Mouse (Mus musculus) midbrain, embryonic 16.5 days (tissue): ENCODE data around the gene Mif4gd. TPM values are rescaled to one million over a fixed set of nuclear protein-coding genes. Genes with fewer than 3 reads are reported as not detected.
A peak's percentile ranks its signal among the peaks of the same experiment; 100 is the strongest.

Source experiments
- ATAC-seq: fragments of 200-750 bp; cut with Nextera tagmentation; 2 replicates; pipeline ENCODE4 v1.8.0; 2017; ENCODE audit warnings: moderate TSS enrichment
- H3K27ac ChIP-seq: fragments of 300-500 bp; sonication (generic); 2 replicates; pipeline ENCODE4 v1.5.1; 2014; ENCODE audit warnings: mild to moderate bottlenecking, low read length, mixed read lengths
- H3K27me3 ChIP-seq: fragments of 300-500 bp; sonication (generic); 2 replicates; pipeline ENCODE4 v1.6.1; 2014; ENCODE audit warnings: low read depth, low read length, mixed read lengths; ENCODE audit not compliant: control insufficient read depth, insufficient read depth
- H3K36me3 ChIP-seq: fragments of 300-500 bp; sonication (generic); 2 replicates; pipeline ENCODE4 v1.6.1; 2014; ENCODE audit warnings: mild to moderate bottlenecking, low read length, moderate library complexity, mixed read lengths; ENCODE audit not compliant: control insufficient read depth, insufficient read depth
- H3K4me1 ChIP-seq: fragments of 300-500 bp; sonication (generic); 2 replicates; pipeline ENCODE4 v1.6.1; 2014; ENCODE audit warnings: mild to moderate bottlenecking, low read length, mixed read lengths; ENCODE audit not compliant: control insufficient read depth, insufficient read depth
- H3K4me2 ChIP-seq: fragments of 300-500 bp; sonication (generic); 2 replicates; pipeline ENCODE4 v1.6.1; 2014; ENCODE audit warnings: mild to moderate bottlenecking, low read length, mixed read lengths
- H3K4me3 ChIP-seq: fragments of 300-500 bp; sonication (generic); 2 replicates; pipeline ENCODE4 v1.5.1; 2014; ENCODE audit warnings: low read depth, mild to moderate bottlenecking, low read length, moderate library complexity, mixed read lengths
- H3K9ac ChIP-seq: fragments of 300-500 bp; sonication (generic); 2 replicates; pipeline ENCODE4 v1.6.1; 2014; ENCODE audit warnings: low read depth, low read length, mixed read lengths
- H3K9me3 ChIP-seq: fragments of 300-500 bp; sonication (generic); replicated peaks from 2 replicates; pipeline ENCODE4 v1.6.1; 2014; ENCODE audit warnings: mild to moderate bottlenecking, low read length, mixed read lengths; ENCODE audit not compliant: control insufficient read depth, poor library complexity, severe bottlenecking
- WGBS: fragments of 180-500 bp; shearing (Covaris S2); extraction: QIAGEN DNeasy Blood & Tissue Kit; methylation state at CpG from one replicate; pipeline ENCODE4 v1.1.7; 2014; 5-methylcytosine and 5-hydroxymethylcytosine counted together
- polyA plus RNA-seq: library from polyadenylated mRNA; unstranded; fragments of >200 nt; fragmentation: Nextera tagmentation; extraction: Ambion mirVana; gene quantifications from 2 replicates; pipeline ENCODE4 v1.2.1, GENCODE M21; 2015

Gene Mif4gd
- polyA plus RNA-seq, 1 experiment from 2014 or later: 12.5 TPM

GRCm38 (mm10) chr11:115609576-115609975 lies 3.2 kb downstream of the Mif4gd start:
- Histone ChIP-seq H3K36me3 (peaks cover 19% of the 10 kb centered on the region), H3K27me3 (0 out of 2 replicates have a peak, but pooled peaks cover 3% of the 10 kb centered on the region), H3K27ac (no peak overlapping the region), H3K4me3 (no peak overlapping the region), H3K4me1 (peaks cover 21% of the 10 kb centered on the region), H3K4me2 (no peak overlapping the region), H3K9ac (no peak overlapping the region), H3K9me3 (no peaks in the 10 kb centered on the region)
- no peak for ATAC-seq
- WGBS: 70% methylated on average over 3 of the region's 3 CpGs

DNA sequence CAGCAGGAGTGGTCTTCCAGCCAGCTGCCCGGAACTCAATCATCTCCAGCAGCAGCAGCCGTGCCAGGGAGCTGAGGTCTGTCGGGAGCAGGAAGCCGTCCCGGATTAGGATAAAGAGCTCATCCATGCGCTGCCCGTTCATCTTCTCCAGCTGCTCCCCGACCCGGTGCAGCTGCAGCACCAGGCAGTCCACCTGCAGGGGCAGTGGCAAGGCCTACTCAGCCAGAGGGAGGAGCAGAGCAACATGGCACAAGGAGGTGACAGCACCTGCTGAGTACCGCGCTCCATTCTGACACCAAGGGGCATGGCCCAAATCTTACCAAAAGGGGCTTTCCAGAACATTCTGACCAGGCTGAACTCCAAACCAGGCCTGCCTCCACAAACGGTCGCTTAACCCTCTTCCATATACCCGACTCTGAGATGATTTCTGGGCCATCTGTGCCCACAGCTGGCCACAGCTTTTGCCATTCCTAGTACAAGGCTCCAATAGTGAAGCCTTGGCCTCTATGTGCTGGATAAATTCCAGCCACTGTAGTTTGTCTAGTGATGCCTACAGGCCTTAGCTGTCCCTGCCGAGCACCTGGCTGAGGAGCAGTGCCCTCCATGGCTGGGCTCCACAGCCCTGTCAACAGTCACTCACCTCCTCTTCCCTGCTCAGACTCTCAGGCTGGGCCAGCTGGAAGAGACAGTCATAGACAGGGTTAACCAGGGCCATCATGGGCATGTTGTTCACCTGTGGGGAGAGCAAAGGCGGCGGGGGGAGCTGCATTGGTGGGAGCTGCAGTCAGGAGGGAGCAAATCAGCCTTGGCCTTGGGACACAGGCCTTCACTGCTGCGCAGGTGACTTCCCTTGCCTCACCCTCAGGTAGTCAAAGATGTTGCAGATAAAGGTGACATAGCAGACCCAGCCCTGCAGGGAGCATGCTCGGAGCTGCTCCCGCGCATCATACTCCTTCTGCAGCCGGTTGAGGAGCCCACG lies 4.1 kb downstream of the Mif4gd start:
- no peaks in the 10 kb centered on the region for H3K27me3 ChIP-seq
- no peak for ATAC-seq
- WGBS: 82% methylated on average over 23 of the region's 23 CpGs
- H3K27ac ChIP-seq: no peak overlapping the region
- H3K9me3 ChIP-seq: no peaks in the 10 kb centered on the region
- H3K36me3 ChIP-seq: peaks cover 19% of the 10 kb centered on the region
- no peak overlapping the region for H3K9ac ChIP-seq
- no peak overlapping the region for H3K4me2 ChIP-seq
- H3K4me3 ChIP-seq: no peak overlapping the region
- peaks cover 22% of the 10 kb centered on the region for H3K4me1 ChIP-seq

DNA sequence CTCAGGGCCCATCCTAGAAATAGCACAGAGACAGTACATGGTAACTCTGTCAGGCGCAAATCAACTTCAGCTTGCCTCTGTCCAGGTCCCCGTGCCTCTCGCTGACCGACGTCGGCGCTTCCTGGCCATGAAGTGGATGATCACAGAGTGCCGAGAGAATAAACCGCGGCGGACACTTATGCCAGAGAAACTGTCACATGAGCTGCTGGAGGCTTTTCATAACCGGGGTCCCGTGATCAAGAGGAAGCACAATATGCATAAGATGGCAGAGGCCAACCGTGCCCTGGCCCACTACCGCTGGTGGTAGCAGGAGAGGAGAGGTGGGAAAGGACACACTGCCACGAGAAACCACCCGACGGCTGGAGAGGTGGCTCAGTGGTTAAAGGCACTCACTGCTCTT lies 6.0 kb downstream of the Mif4gd start:
- no peaks in the 10 kb centered on the region for H3K27me3 ChIP-seq
- H3K4me1 ChIP-seq: peaks cover 24% of the 10 kb centered on the region
- H3K9me3 ChIP-seq: no peaks in the 10 kb centered on the region
- 95% methylated on average over 18 of the region's 18 CpGs for WGBS
- no peak overlapping the region for H3K9ac ChIP-seq
- no peak overlapping the region for H3K4me3 ChIP-seq
- no peak for ATAC-seq
- H3K36me3 ChIP-seq: peaks cover 19% of the 10 kb centered on the region
- no peak overlapping the region for H3K4me2 ChIP-seq
- no peak overlapping the region for H3K27ac ChIP-seq

DNA sequence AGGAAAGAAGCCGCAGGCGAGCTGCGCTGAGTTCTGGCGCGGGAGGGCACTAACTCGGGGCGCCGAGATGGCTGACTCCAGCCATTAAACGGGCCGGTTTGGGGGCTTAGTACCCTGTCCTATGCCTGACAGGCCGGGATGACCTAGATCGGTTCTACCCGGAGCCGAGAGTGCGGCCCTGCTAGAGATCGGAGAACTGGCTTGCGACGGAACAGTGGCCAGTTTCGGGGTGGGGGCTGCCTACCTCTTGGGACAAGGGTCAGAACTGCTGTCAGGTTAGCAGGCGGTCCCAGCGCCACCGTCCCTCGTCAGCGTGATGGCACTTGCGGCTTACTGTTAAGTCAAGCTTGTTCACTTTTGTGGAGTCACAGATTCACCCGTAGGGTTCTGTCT lies 8.5 kb downstream of the Mif4gd start:
- H3K9ac ChIP-seq: peak overlapping the region; percentile 98
- 0% methylated on average over 26 of the region's 26 CpGs for WGBS
- peaks cover 26% of the 10 kb centered on the region for H3K4me1 ChIP-seq
- no peaks in the 10 kb centered on the region for H3K9me3 ChIP-seq
- peak overlapping the region; percentile 99 for H3K4me3 ChIP-seq
- H3K4me2 ChIP-seq: peak overlapping the region; percentile 97
- no peaks in the 10 kb centered on the region for H3K27me3 ChIP-seq
- peak overlapping the region; percentile 96 for H3K27ac ChIP-seq
- ATAC-seq: peak; percentile 46; the same call in 1 of the 2 replicates
- peaks cover 18% of the 10 kb centered on the region for H3K36me3 ChIP-seq

GRCm38 (mm10) chr11:115603476-115604303 lies 9.1 kb downstream of the Mif4gd start, which contains the start of the genes Mrps7 and Gga3:
Mrps7 (plus strand) TSS chr11:115603925.
Gga3 (minus strand) TSS chr11:115604051.
- peaks cover 12% of the 10 kb centered on the region for H3K36me3 ChIP-seq
- H3K9me3 ChIP-seq: no peaks in the 10 kb centered on the region
- H3K4me1 ChIP-seq: peaks cover 26% of the 10 kb centered on the region
- H3K4me3 ChIP-seq: peak within 1 kb of the TSS; percentile 99
- peak within 1 kb of the TSS; percentile 97 for H3K4me2 ChIP-seq
- peak within 1 kb of the TSS; percentile 98 for H3K9ac ChIP-seq
- H3K27me3 ChIP-seq: no peaks in the 10 kb centered on the region
- WGBS: under 1% methylated on average over 81 of the region's 93 CpGs
- peak; percentile 96 for ATAC-seq
- peak within 1 kb of the TSS; percentile 96 for H3K27ac ChIP-seq

GRCm38 (mm10) chr11:115603128-115603475 lies 9.7 kb downstream of the Mif4gd start:
- no peak for ATAC-seq
- Histone ChIP-seq H3K4me2 (peak overlapping the region; percentile 84), H3K4me3 (peak overlapping the region; percentile 99), H3K9me3 (no peaks in the 10 kb centered on the region), H3K27me3 (no peaks in the 10 kb centered on the region), H3K27ac (peak overlapping the region; percentile 96), H3K36me3 (peaks cover 12% of the 10 kb centered on the region), H3K9ac (peak overlapping the region; percentile 98), H3K4me1 (peaks cover 26% of the 10 kb centered on the region)
- WGBS: 5% methylated on average over 15 of the region's 15 CpGs

- Histone ChIP-seq H3K9me3 (no peaks in the 10 kb centered on the region), H3K27me3 (no peaks in the 10 kb centered on the region), H3K4me3 (no peak overlapping the region), H3K27ac (no peak overlapping the region), H3K4me2 (no peak overlapping the region), H3K9ac (no peak overlapping the region), H3K36me3 (peaks cover 6% of the 10 kb centered on the region), H3K4me1 (peaks cover 26% of the 10 kb centered on the region)
- no peak for ATAC-seq
- 95% methylated on average over 4 of the region's 4 CpGs for WGBS
These were observed 11.6 kb downstream of the Mif4gd start for GRCm38 (mm10) chr11:115601174-115601573.

DNA sequence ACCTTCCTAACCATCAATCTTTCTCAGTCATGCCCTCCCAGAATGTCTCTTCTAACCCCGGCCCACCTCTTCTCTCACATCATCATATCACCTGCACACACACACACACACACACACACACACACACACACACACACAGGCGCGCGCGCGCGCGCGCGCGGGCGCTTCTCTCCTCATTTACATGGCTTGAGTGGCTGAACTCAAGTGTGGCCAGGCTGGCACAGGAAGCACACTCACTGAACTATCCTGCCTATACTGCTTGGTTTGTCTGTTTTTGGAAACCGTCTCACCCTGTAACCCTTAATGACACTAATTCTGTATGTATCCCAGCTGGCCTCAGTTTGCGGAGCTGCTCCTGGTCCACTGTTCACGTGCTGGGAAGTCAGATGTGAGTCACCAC lies 12.0 kb downstream of the Mif4gd start:
- Histone ChIP-seq H3K27me3 (no peaks in the 10 kb centered on the region), H3K4me2 (no peak overlapping the region), H3K4me3 (no peak overlapping the region), H3K9ac (no peak overlapping the region), H3K27ac (no peak overlapping the region), H3K9me3 (no peaks in the 10 kb centered on the region), H3K4me1 (peaks cover 26% of the 10 kb centered on the region), H3K36me3 (peaks cover 6% of the 10 kb centered on the region)
- no peak for ATAC-seq
- WGBS: 97% methylated on average over 15 of the region's 15 CpGs
